Mouse (Mus musculus) liver, adult 2 months (tissue): ENCODE results near the gene St13.

ENCODE experiments used
- CTCF ChIP-seq: fragments of 200-500 bp; IDR thresholded peaks from 2 replicates; pipeline ENCODE4 v1.5.1; 2011; ENCODE audit warnings: low read depth, low read length, control low read depth
- POLR2A ChIP-seq: fragments of 200-500 bp; IDR thresholded peaks from 2 replicates; pipeline ENCODE4 v1.6.1; 2011; ENCODE audit warnings: low read length, control low read depth; ENCODE audit not compliant: insufficient read depth; ENCODE audit errors: extremely low read depth

DNA sequence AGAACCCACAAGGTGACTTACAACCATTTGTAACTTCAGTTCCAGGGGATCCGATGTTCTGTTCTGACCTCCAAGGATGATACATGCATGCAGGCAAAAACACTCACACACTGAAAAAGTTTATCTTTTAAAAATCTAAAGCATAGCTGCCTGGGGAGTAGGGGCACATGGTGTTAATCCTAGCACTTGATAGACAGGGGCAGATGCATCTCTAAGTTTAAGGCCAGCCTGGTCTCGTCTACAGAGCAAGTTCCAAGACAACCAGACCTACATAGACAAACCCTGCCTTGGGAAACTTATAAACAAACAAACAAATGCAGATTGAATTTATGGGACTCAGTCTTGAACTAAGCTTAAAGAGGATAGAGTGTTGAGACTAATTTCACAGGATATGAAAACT, 21.0 kb downstream of the St13 start:
- TF ChIP-seq CTCF (no peak), POLR2A (no peak)
